Comparison of ENCODE assay signal across 27 mouse cellular contexts in the genomic region with DNA sequence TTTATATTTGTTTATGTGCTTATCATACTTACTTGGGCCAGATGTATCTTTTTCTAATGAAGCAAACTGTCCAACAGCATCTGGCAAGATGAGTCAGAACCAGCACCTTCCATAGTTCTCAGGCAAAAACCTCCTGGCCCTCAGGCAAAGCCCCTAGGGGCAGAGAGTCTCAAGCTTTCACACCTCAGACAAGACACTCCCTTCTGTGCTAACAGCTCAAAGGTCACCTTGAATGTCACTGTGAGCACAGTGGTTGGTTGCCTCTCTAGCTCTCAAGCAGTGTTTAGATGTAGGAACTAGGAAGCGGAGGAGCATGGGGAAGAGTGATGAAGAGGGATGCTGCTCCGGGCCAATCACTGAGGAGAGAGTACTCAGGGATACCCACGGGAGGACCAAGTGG. TPM values are rescaled to one million over a fixed set of nuclear protein-coding genes. Genes with fewer than 3 reads are reported as not detected.
DNase-seq lines count a peak whose midpoint lies in the region; ATAC-seq and TF ChIP-seq lines count a peak whose summit lies in the region.
"Had no signal": no experiment of that assay in that cellular context is flagged by ENCODE, and none has a peak within 500 bp of the region (broad histone marks: within the 10 kb centered on the region; RNA-seq: fewer than 3 reads in every experiment).

No protein-coding gene starts in this region.

- no peaks in the 10 kb centered on the region for H3K27me3 ChIP-seq in intestine, embryonic 14.5 days (replicated peaks; ENCODE audit: control insufficient read depth, insufficient read depth, low read length)
- H3K27me3 ChIP-seq in intestine, postnatal 0 days (replicated peaks; ENCODE audit: control insufficient read depth, insufficient read depth, low read length): no peaks in the 10 kb centered on the region
- H3K27me3 ChIP-seq: CH12.LX; embryonic facial prominence, embryonic 13.5 days; embryonic facial prominence, embryonic 15.5 days; forebrain, embryonic 12.5 days had no signal

- peak; percentile 25 for DNase-seq in intestine, embryonic 14.5 days (ENCODE audit: low spot score)
- peak; percentile 27 for DNase-seq in R1 (ENCODE audit: low read depth, low spot score)
- DNase-seq in T-cell, adult 2 months (ENCODE audit: low spot score): no peak
- DNase-seq in lung, postnatal 36 days: no peak
- DNase-seq: adrenal gland, adult 2 months; adrenal gland, postnatal 10 days; adrenal gland, postnatal 25 days; B cell, adult 2 months; cerebellum, adult 11 months; cerebellum, adult 18-20 months; cerebellum, adult 8-10 months; cerebellum, adult 9-11 months; cerebellum, postnatal 14 days; cerebellum, postnatal 36 days; embryo, embryonic 11 days had no signal

- H3K4me1 ChIP-seq in intestine, embryonic 14.5 days (replicated peaks; ENCODE audit: control insufficient read depth, insufficient read depth, low read length): no peaks in the 10 kb centered on the region
- no peaks in the 10 kb centered on the region for H3K4me1 ChIP-seq in intestine, postnatal 0 days (replicated peaks; ENCODE audit: control insufficient read depth, insufficient read depth, low read length)
- H3K4me1 ChIP-seq: embryonic facial prominence, embryonic 13.5 days; embryonic facial prominence, embryonic 15.5 days; forebrain, embryonic 10.5 days; forebrain, embryonic 12.5 days had no signal

- no peak for TF ChIP-seq CTCF in intestine, postnatal 0 days (IDR thresholded peaks at IDR 0.05; ENCODE audit: low read depth)

- ATAC-seq in intestine, embryonic 14.5 days (replicated peaks; ENCODE audit: low FRiP score, low TSS enrichment, low read depth): no peak
- no peak for ATAC-seq in intestine, postnatal 0 days
- ATAC-seq: CD4-positive, CD25-positive, alpha-beta regulatory T cell, adult 4 months; forebrain, embryonic 14.5 days; forebrain, embryonic 16.5 days; Patski had no signal

- WGBS in intestine, embryonic 14.5 days: 91% methylated on average over 3 of the region's 3 CpGs
- 81% methylated on average over 3 of the region's 3 CpGs for WGBS in intestine, postnatal 0 days

- H3K36me3 ChIP-seq in intestine, embryonic 14.5 days (ENCODE audit: control insufficient read depth, insufficient read depth, low read length): no peaks in the 10 kb centered on the region
- H3K36me3 ChIP-seq in intestine, postnatal 0 days (ENCODE audit: control insufficient read depth, insufficient read depth): no peaks in the 10 kb centered on the region
- H3K36me3 ChIP-seq: embryonic facial prominence, embryonic 13.5 days; embryonic facial prominence, embryonic 15.5 days; forebrain, embryonic 10.5 days; forebrain, embryonic 12.5 days; G1E had no signal

- H3K9me3 ChIP-seq in intestine, embryonic 14.5 days (ENCODE audit: control insufficient read depth, low read length): no peaks in the 10 kb centered on the region
- H3K9me3 ChIP-seq in intestine, postnatal 0 days (ENCODE audit: control insufficient read depth): no peaks in the 10 kb centered on the region
- H3K9me3 ChIP-seq: embryonic facial prominence, embryonic 13.5 days; embryonic facial prominence, embryonic 15.5 days; forebrain, embryonic 10.5 days; forebrain, embryonic 12.5 days; G1E had no signal

- no peak overlapping the region for H3K4me2 ChIP-seq in intestine, embryonic 14.5 days (ENCODE audit: low read length)
- no peak overlapping the region for H3K4me2 ChIP-seq in intestine, postnatal 0 days (replicated peaks; ENCODE audit: low read depth)
- H3K4me2 ChIP-seq: embryonic facial prominence, embryonic 13.5 days; embryonic facial prominence, embryonic 15.5 days; forebrain, embryonic 12.5 days had no signal

- no peak overlapping the region for H3K27ac ChIP-seq in intestine, embryonic 14.5 days (ENCODE audit: low read depth)
- H3K27ac ChIP-seq in intestine, postnatal 0 days (ENCODE audit: low read depth, low read length): no peak overlapping the region
- H3K27ac ChIP-seq: embryonic facial prominence, embryonic 13.5 days; embryonic facial prominence, embryonic 15.5 days; forebrain, embryonic 10.5 days; forebrain, embryonic 12.5 days had no signal

- H3K4me3 ChIP-seq in intestine, embryonic 14.5 days (ENCODE audit: low read depth, low read length): no peak overlapping the region
- no peak overlapping the region for H3K4me3 ChIP-seq in intestine, postnatal 0 days (ENCODE audit: low read depth, low read length)
- H3K4me3 ChIP-seq: embryonic facial prominence, embryonic 13.5 days; embryonic facial prominence, embryonic 15.5 days; erythroblast, embryonic 14.5 days; forebrain, embryonic 10.5 days; forebrain, embryonic 12.5 days had no signal

- no peak overlapping the region for H3K9ac ChIP-seq in intestine, embryonic 14.5 days (ENCODE audit: low read length)
- H3K9ac ChIP-seq in intestine, postnatal 0 days (ENCODE audit: low read depth, low read length): no peak overlapping the region
- H3K9ac ChIP-seq: embryonic facial prominence, embryonic 13.5 days; embryonic facial prominence, embryonic 15.5 days; forebrain, embryonic 12.5 days had no signal

RNA-seq across cellular contexts. Expression of a gene that starts 40.6 kb away (rescaled TPM):
- polyA plus RNA-seq in intestine, embryonic 14.5 days (2014; fragmentation: Nextera tagmentation; extraction: Ambion mirVana): 265 and 284 TPM in 2 replicates
- 519 and 553 TPM in 2 replicates for polyA plus RNA-seq in intestine, postnatal 0 days (2015; fragmentation: Nextera tagmentation; extraction: Ambion mirVana)

Comparison
In these comparisons a context has a peak if more than half of its experiments do, and no peak if none do; other contexts are left out.
1. DNase-seq: peak in intestine, embryonic 14.5 days (single experiment) and R1 (single experiment); none in T-cell, adult 2 months (single experiment) and lung, postnatal 36 days (single experiment).